In genomic region chr13:51800921-51801320, GRCm38 (mm10) we compare ENCODE assay signal across 10 mouse cellular contexts. TPM values are rescaled to one million over a fixed set of nuclear protein-coding genes. Genes with fewer than 3 reads are reported as not detected.
A peak's percentile ranks its signal among the peaks of the same experiment; 100 is the strongest.
DNase-seq lines count a peak whose midpoint lies in the region; ATAC-seq lines count a peak whose summit lies in the region.
"Had no signal": no experiment of that assay in that cellular context is flagged by ENCODE, and none has a peak within 500 bp of the region (broad histone marks: within the 10 kb centered on the region; RNA-seq: fewer than 3 reads in every experiment).

No protein-coding gene starts in this region.

- no peak overlapping the region for H3K4me3 ChIP-seq in heart, embryonic 16.5 days (ENCODE audit: low read length)
- H3K4me3 ChIP-seq: limb, embryonic 12.5 days had no signal

- H3K27ac ChIP-seq in heart, embryonic 16.5 days (ENCODE audit: low read length) = no peak overlapping the region
- H3K27ac ChIP-seq: limb, embryonic 12.5 days had no signal

- H3K9ac ChIP-seq in heart, embryonic 16.5 days (ENCODE audit: low read length) = no peak overlapping the region
- H3K9ac ChIP-seq: limb, embryonic 12.5 days had no signal

- no peaks in the 10 kb centered on the region for H3K27me3 ChIP-seq in heart, embryonic 16.5 days (ENCODE audit: control insufficient read depth, insufficient read depth, low read length)
- H3K27me3 ChIP-seq: limb, embryonic 12.5 days had no signal

- no peaks in the 10 kb centered on the region for H3K9me3 ChIP-seq in heart, embryonic 16.5 days (replicated peaks; ENCODE audit: control insufficient read depth, low read length)
- H3K9me3 ChIP-seq: limb, embryonic 12.5 days had no signal

- ATAC-seq in heart, embryonic 16.5 days (replicated peaks; ENCODE audit: extremely low read depth, insufficient read depth, low FRiP score) = peak; percentile 33
- peak; percentile 78 for ATAC-seq in CD4-positive, CD25-positive, alpha-beta regulatory T cell, adult 4 months
- ATAC-seq in inflammation-experienced regulatory T-cells, adult 6 months = peak; percentile 83

- no peaks in the 10 kb centered on the region for H3K4me1 ChIP-seq in heart, embryonic 16.5 days (ENCODE audit: control insufficient read depth, insufficient read depth, low read length)
- H3K4me1 ChIP-seq: limb, embryonic 12.5 days had no signal

- no peak for DNase-seq in heart, postnatal 14 days
- peak; percentile 60 to 71 for DNase-seq in spleen, adult 18-20 months
- no peak for DNase-seq in frontal cortex, postnatal 14 days (ENCODE audit: low spot score in 2 of 2)
- no peak for DNase-seq in gastrocnemius, adult 18-20 months (ENCODE audit: low spot score)
- no peak for DNase-seq in urinary bladder, postnatal 14 days (ENCODE audit: low spot score)
- DNase-seq: kidney, adult 8-10 months had no signal

- no peaks in the 10 kb centered on the region for H3K36me3 ChIP-seq in heart, embryonic 16.5 days (ENCODE audit: control insufficient read depth, insufficient read depth)
- H3K36me3 ChIP-seq: limb, embryonic 12.5 days had no signal

- 51% methylated on average over 9 of the region's 9 CpGs for WGBS in heart, embryonic 16.5 days

- intact Hi-C loops in heart, postnatal 14 days (cut with DNase I) = no loop called here

- H3K4me2 ChIP-seq in heart, embryonic 16.5 days (ENCODE audit: low read depth, low read length) = no peak overlapping the region
- H3K4me2 ChIP-seq: limb, embryonic 12.5 days had no signal

RNA-seq across cellular contexts. Expression of gene Sema4d, which starts 7.4 kb away (rescaled TPM):
- polyA plus RNA-seq in heart, embryonic 16.5 days (2015; fragmentation: Nextera tagmentation; extraction: Ambion mirVana) = 17.6 and 22.5 TPM in 2 replicates
- 10 to 100 TPM; 78.3 to 78.4 TPM for total RNA-seq in heart, postnatal 14 days (2021)
- polyA plus RNA-seq in CD4-positive, CD25-positive, alpha-beta regulatory T cell, adult 4 months (2017; shearing (Covaris generic)) = 100 to 1,000 TPM; 122 to 152 TPM
- polyA plus RNA-seq in inflammation-experienced regulatory T-cells, adult 6 months (2017; shearing (Covaris generic)) = 100 to 1,000 TPM; 111 to 154 (median 126) TPM
- 100 to 1,000 TPM; 118 to 125 TPM for total RNA-seq in gastrocnemius, adult 18-20 months (2021)

RNA-seq across cellular contexts. Expression of gene Gadd45g, which starts 45.6 kb away (rescaled TPM):
- polyA plus RNA-seq in heart, embryonic 16.5 days (2015; fragmentation: Nextera tagmentation; extraction: Ambion mirVana) = 43.1 and 52.1 TPM in 2 replicates
- 10 to 100 TPM; 31.7 to 32.6 TPM for total RNA-seq in heart, postnatal 14 days (2021)
- 10 to 100 TPM; 13.0 to 18.1 TPM for polyA plus RNA-seq in CD4-positive, CD25-positive, alpha-beta regulatory T cell, adult 4 months (2017; shearing (Covaris generic))
- polyA plus RNA-seq in inflammation-experienced regulatory T-cells, adult 6 months (2017; shearing (Covaris generic)) = 10 to 100 TPM; 12.4 to 28.7 (median 19.4) TPM
- total RNA-seq in gastrocnemius, adult 18-20 months (2021) = 100 to 1,000 TPM in 1 of 2 experiments, 10 to 100 TPM in 1; 43.0 to 114 TPM

Comparison
In these comparisons a context has a peak if more than half of its experiments do, and no peak if none do; other contexts are left out.
1. ATAC-seq: peak in every context shown above with its lines; median percentile 83 in inflammation-experienced regulatory T-cells, adult 6 months; 78 in CD4-positive, CD25-positive, alpha-beta regulatory T cell, adult 4 months; 33 in heart, embryonic 16.5 days.
2. DNase-seq: peak in spleen, adult 18-20 months (2 of 2); none in heart, postnatal 14 days (0 of 2), frontal cortex, postnatal 14 days (0 of 2), gastrocnemius, adult 18-20 months (single experiment) and urinary bladder, postnatal 14 days (single experiment).